Mouse (Mus musculus) stomach, embryonic 15.5 days (tissue): ENCODE measurements around the gene Gm20388. TPM values are rescaled to one million over a fixed set of nuclear protein-coding genes. Genes with fewer than 3 reads are reported as not detected.

Experiments
- ATAC-seq: fragments of 200-750 bp; cut with Nextera tagmentation; 2 replicates; pipeline ENCODE4 v1.8.0; 2017; ENCODE audit warnings: low read depth, moderate number of reproducible peaks, moderate TSS enrichment; ENCODE audit not compliant: insufficient read depth, low FRiP score
- H3K27ac ChIP-seq: fragments of 300-500 bp; sonication (generic); 2 replicates; pipeline ENCODE4 v1.5.1; 2015; ENCODE audit warnings: mild to moderate bottlenecking, inconsistent platforms
- H3K27me3 ChIP-seq: fragments of 300-500 bp; sonication (generic); replicated peaks from 2 replicates; pipeline ENCODE4 v1.6.1; 2015; ENCODE audit warnings: inconsistent platforms
- H3K36me3 ChIP-seq: fragments of 300-500 bp; sonication (generic); 2 replicates; pipeline ENCODE4 v1.6.1; 2015; ENCODE audit warnings: inconsistent platforms
- H3K4me1 ChIP-seq: fragments of 300-500 bp; sonication (generic); 2 replicates; pipeline ENCODE4 v1.6.1; 2015; ENCODE audit warnings: inconsistent platforms
- H3K4me2 ChIP-seq: fragments of 300-500 bp; sonication (generic); 2 replicates; pipeline ENCODE4 v1.6.1; 2015; ENCODE audit warnings: mild to moderate bottlenecking, inconsistent platforms
- H3K4me3 ChIP-seq: fragments of 300-500 bp; sonication (generic); replicated peaks from 2 replicates; pipeline ENCODE4 v1.5.1; 2015; ENCODE audit warnings: inconsistent platforms
- H3K9ac ChIP-seq: fragments of 300-500 bp; sonication (generic); 2 replicates; pipeline ENCODE4 v1.6.1; 2015; ENCODE audit warnings: inconsistent platforms
- H3K9me3 ChIP-seq: fragments of 300-500 bp; sonication (generic); 2 replicates; pipeline ENCODE4 v1.6.1; 2016; ENCODE audit warnings: inconsistent platforms
- WGBS: fragments of 180-500 bp; shearing (Covaris S2); methylation state at CpG from one replicate; pipeline ENCODE4 v1.1.7; 2015; 5-methylcytosine and 5-hydroxymethylcytosine counted together
- polyA plus RNA-seq: library from polyadenylated mRNA; unstranded; fragments of >200 nt; fragmentation: Nextera tagmentation; extraction: Ambion mirVana; gene quantifications from 2 replicates; pipeline ENCODE4 v1.2.1, GENCODE M21; 2015

The Gm20388 gene
- polyA plus RNA-seq, 1 experiment from 2014 or later = not detected

DNA sequence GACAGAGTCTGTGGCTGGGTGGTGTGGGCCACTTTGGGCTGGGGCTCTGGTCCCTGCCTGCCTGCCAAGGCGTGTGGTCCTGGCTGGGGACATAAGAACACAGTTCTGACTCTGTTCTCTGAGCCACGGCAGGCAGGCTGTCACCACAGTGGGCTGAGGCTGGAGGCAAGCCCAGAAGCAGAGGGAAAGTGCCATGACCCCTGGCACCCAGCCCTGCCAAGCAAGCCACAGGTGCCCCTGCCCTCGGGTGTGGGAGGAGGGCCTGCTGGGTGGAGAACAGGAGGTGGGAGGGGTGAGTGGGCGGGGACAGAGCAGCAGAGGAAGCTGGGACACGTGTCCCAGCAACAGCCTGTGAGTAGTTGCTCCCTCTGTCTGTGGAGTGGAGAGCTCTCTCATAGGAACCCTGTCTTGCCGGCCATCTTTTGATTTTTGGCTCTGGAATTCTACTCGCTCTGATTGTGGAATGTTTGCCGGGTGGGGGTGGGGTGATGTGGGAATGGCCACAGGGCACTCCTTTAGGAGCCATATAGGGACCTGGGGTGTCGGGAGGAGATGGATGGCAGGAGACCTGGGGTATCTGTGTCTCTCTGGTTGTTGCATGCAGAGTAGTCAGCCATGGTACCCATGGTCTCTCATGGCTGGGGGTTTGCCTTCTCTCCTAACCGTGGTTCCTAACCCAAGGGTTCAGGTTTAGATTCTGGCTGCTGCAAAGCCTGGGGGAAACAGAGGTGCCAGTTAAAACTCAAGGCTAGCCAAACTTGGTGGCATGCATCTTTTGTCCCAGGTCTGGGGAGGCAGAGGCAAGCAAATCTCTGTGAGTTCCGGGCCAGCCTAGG, 458.4 kb downstream of the Gm20388 start:
- peak overlapping the region; percentile 85 for H3K27ac ChIP-seq
- H3K4me1 ChIP-seq = peaks cover 67% of the 10 kb centered on the region
- no peak overlapping the region for H3K4me3 ChIP-seq
- H3K9me3 ChIP-seq = no peaks in the 10 kb centered on the region
- 25% methylated on average over 11 of the region's 11 CpGs for WGBS
- H3K4me2 ChIP-seq = peak overlapping the region; percentile 33
- no peaks in the 10 kb centered on the region for H3K36me3 ChIP-seq
- no peaks in the 10 kb centered on the region for H3K27me3 ChIP-seq
- peak; percentile 70 for ATAC-seq
- H3K9ac ChIP-seq = no peak overlapping the region

DNA sequence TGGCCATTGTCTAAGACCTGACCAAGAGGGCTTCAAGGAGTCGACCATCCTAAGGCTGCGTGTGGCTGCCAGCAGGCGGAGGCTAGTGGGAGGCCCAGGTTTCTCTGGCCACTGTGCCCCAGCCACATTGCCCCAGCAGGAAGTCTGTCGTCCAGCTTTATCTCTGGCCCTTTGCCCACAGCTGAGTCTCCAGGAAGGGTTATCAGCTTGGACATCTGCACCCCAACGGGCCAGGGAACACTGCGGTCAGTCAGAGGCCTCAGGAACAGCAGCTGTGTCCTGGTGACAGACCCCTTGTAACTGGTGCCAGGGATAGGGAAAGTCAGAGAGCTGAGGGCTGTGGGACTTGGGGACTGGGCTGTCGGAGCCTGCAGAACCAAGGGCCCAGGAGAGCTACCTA, 459.3 kb downstream of the Gm20388 start:
- no peak overlapping the region for H3K27ac ChIP-seq
- H3K4me3 ChIP-seq = no peak overlapping the region
- WGBS = 49% methylated on average over 7 of the region's 7 CpGs
- no peaks in the 10 kb centered on the region for H3K27me3 ChIP-seq
- H3K4me1 ChIP-seq = peaks cover 67% of the 10 kb centered on the region
- H3K36me3 ChIP-seq = no peaks in the 10 kb centered on the region
- no peak overlapping the region for H3K4me2 ChIP-seq
- no peak overlapping the region for H3K9ac ChIP-seq
- ATAC-seq = no peak
- no peaks in the 10 kb centered on the region for H3K9me3 ChIP-seq

DNA sequence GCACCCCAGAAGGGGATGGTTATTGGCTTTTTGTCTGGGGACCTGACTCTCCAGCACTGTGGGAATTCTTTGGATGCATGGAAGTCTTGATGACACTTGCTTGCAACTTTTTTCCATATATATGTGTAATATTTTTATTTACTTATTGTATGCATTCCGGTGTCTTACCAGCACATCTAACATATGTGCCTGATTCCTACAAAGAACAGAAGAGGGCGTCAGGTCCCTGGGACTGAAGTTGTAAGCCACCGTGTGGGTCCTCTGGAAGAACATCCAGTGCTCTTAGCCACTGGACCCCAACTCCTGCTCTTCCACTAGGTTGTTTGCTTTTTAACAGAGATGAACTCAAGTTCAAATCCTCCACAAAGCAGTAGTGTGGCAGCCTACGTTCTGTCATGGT, 459.8 kb downstream of the Gm20388 start:
- no peak overlapping the region for H3K4me2 ChIP-seq
- no peaks in the 10 kb centered on the region for H3K27me3 ChIP-seq
- H3K4me1 ChIP-seq = peaks cover 67% of the 10 kb centered on the region
- no peaks in the 10 kb centered on the region for H3K9me3 ChIP-seq
- H3K9ac ChIP-seq = no peak overlapping the region
- ATAC-seq = no peak
- 68% methylated on average over 4 of the region's 4 CpGs for WGBS
- no peaks in the 10 kb centered on the region for H3K36me3 ChIP-seq
- no peak overlapping the region for H3K4me3 ChIP-seq
- H3K27ac ChIP-seq = no peak overlapping the region

DNA sequence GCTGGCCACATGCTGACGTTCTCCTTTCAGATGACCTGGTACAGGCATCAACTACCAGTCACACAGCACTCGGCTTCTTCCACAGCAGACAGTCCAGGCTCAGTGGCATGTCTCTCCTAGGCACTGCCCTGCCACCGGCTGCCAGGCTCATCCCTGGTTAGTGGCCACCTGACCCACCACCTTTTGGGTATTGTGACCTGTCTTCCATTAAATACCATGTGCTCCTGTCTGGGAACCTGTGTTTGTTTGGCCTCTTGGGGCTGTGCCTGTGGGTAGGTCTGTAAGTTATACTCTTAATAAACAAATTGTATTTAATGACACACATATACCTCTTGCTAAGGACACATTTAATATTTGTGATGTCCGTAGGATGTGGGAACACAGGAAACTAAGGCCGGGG, 460.5 kb downstream of the Gm20388 start:
- Histone ChIP-seq H3K4me3 (no peak overlapping the region), H3K4me2 (no peak overlapping the region), H3K9me3 (no peaks in the 10 kb centered on the region), H3K27ac (no peak overlapping the region), H3K27me3 (no peaks in the 10 kb centered on the region), H3K4me1 (peaks cover 72% of the 10 kb centered on the region), H3K36me3 (no peaks in the 10 kb centered on the region), H3K9ac (no peak overlapping the region)
- no peak for ATAC-seq
- 67% methylated on average over 5 of the region's 5 CpGs for WGBS

DNA sequence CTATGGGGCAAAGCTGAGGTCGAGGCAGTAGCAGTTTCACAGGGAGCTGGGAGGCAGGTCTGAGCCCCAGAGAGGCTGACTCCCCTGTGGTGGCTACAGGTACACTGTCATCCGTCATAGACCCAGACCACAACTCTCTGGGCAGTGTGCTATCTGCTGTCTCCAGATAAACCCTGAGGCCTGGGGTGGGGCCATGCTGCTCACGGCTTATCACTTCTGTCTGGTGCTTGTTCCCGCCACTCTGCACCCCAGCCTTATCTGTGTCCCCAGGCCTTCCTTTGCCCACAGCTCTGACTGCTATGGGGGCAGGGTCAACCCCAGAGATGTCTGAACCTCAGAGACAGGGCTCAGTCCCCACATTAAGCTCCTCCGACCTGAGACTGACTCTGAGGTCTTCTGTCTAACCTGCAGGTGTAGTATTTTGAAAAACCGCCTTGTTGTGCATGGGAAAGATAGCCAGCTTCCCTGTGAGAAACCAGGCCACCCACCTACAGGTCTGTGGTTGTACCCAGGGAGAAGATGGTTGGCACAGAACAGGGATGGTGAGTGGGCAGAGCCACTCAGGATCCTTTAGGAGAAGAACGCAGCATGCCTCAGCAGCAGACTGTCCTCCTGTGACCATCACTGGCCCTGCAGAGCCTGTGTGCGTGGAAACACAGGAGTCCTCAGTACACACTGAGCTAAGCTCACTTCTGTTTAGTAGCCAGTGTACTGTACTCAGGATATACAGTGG, 461.2 kb downstream of the Gm20388 start:
- 60% methylated on average over 8 of the region's 8 CpGs for WGBS
- no peak overlapping the region for H3K4me2 ChIP-seq
- peaks cover 74% of the 10 kb centered on the region for H3K4me1 ChIP-seq
- H3K36me3 ChIP-seq = no peaks in the 10 kb centered on the region
- H3K9ac ChIP-seq = no peak overlapping the region; the same call in 1 of the 2 replicates
- H3K4me3 ChIP-seq = no peak overlapping the region
- H3K27ac ChIP-seq = no peak overlapping the region
- no peaks in the 10 kb centered on the region for H3K27me3 ChIP-seq
- no peaks in the 10 kb centered on the region for H3K9me3 ChIP-seq
- peak; percentile 84 for ATAC-seq

DNA sequence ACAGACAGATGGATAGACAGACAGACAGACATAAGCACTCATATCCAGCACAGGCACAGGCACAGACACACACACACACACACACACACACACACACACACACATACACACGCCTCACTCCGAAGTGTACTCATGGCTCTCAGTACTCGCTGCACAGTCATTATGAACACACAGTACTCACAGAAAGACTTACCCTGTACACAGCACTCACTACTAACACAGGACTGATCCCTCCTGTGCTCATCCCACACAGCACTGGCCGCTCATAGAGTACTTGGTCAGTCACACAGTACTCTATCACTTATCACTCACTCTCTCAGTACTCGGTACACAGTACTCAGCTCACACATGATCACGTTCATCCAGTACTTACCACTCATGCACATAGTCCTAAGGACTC, 462.0 kb downstream of the Gm20388 start:
- Histone ChIP-seq H3K4me1 (peaks cover 74% of the 10 kb centered on the region), H3K4me2 (no peak overlapping the region), H3K27ac (no peak overlapping the region), H3K27me3 (no peaks in the 10 kb centered on the region), H3K36me3 (no peaks in the 10 kb centered on the region), H3K4me3 (no peak overlapping the region), H3K9ac (no peak overlapping the region), H3K9me3 (no peaks in the 10 kb centered on the region)
- ATAC-seq = no peak
- WGBS = 86% methylated on average over 6 of the region's 6 CpGs

DNA sequence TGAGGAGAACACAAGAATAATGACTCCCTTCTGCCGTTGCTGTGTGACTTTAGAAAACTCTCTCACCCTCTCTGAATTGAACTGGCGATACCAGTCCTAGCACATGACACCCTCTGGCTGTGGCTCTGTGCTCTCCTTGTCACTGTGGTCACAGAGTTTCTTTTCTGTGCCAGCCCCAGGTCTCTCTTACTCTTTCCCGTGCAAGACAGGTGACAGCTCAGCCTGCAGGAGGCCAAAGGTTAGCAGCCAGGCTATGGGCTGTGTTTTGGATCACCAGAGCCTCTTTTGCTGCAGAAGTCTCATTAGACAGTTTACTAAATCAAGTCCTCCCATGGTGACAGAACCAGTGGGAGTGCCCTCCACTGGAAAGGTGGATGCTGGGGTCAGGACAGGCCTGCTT, 463.0 kb downstream of the Gm20388 start:
- peaks cover 78% of the 10 kb centered on the region for H3K4me1 ChIP-seq
- no peak overlapping the region for H3K4me3 ChIP-seq
- H3K27ac ChIP-seq = peak overlapping the region; percentile 72; the same call in 1 of the 2 replicates
- ATAC-seq = no peak
- H3K27me3 ChIP-seq = no peaks in the 10 kb centered on the region
- 54% methylated on average over 3 of the region's 3 CpGs for WGBS
- no peaks in the 10 kb centered on the region for H3K9me3 ChIP-seq
- no peaks in the 10 kb centered on the region for H3K36me3 ChIP-seq
- H3K9ac ChIP-seq = no peak overlapping the region
- H3K4me2 ChIP-seq = no peak overlapping the region

DNA sequence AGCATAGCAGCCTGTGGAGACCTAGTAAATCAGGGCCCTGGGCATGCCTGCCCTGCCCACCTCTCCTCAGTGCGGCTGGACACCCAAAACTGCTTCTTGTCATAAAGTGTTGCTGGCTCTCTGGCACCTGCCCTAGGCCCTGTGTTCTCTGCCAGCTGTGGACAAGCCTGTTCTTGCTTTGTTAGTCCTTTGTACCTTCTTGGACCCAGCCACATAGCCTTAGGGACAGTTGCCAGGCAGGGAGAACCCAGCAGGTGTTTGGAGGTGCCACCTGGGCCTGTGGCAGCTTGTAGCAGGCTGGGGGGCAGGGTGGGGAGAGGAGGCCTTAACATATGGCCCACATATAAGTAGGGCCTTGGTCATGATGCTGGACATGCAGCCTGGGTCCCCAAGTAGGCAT, 463.4 kb downstream of the Gm20388 start:
- Histone ChIP-seq H3K27ac (peak overlapping the region; percentile 72), H3K4me3 (no peak overlapping the region), H3K9me3 (no peaks in the 10 kb centered on the region), H3K4me2 (no peak overlapping the region), H3K27me3 (no peaks in the 10 kb centered on the region), H3K4me1 (peaks cover 76% of the 10 kb centered on the region), H3K9ac (no peak overlapping the region), H3K36me3 (no peaks in the 10 kb centered on the region)
- 73% methylated on average over 1 of the region's 1 CpGs for WGBS
- ATAC-seq = no peak

DNA sequence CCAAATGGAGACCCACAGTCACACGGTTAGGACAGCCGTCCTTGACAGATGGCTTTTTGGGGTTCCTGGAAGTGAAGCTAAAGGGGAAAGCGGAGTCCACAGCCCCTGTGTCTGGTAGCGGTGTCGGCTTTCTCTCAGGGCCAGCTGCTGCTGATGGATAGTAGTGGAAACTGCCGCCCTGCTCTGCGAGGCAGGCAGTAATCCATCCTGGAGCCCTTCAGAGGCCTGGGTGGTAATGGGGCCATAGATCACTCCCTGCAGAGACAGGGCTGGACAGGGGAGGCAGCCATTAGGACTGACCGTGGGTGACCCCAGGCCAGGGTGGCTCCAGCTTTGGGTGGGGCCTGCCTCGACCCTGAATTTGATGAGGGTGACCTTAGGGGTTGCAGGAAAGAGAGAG, 463.9 kb downstream of the Gm20388 start:
- ATAC-seq = no peak
- peaks cover 71% of the 10 kb centered on the region for H3K4me1 ChIP-seq
- no peaks in the 10 kb centered on the region for H3K36me3 ChIP-seq
- H3K9ac ChIP-seq = no peak overlapping the region
- 29% methylated on average over 9 of the region's 9 CpGs for WGBS
- peak overlapping the region; percentile 72 for H3K27ac ChIP-seq
- H3K4me2 ChIP-seq = no peak overlapping the region
- H3K9me3 ChIP-seq = no peaks in the 10 kb centered on the region
- no peak overlapping the region for H3K4me3 ChIP-seq
- H3K27me3 ChIP-seq = no peaks in the 10 kb centered on the region

DNA sequence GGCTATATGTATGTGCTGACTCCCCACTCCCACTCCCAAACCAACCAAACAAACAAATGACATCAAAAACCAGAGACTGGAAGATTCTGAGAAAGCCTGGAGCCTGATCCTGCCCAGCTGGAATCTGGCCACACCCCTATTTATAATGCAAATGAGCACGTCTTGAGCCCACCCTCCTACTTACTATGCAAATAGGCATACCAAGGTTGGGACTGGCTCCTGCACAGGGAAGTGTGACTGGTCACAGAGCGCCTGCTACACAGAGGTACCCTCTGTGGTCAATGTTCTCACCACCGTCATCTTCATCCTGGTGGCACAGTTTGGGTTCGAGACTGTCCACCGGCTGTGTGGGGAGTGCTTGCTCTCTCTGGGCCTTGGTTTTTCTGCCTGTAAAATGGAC, 464.5 kb downstream of the Gm20388 start:
- no peak overlapping the region for H3K4me3 ChIP-seq
- no peak overlapping the region for H3K4me2 ChIP-seq
- no peak overlapping the region for H3K9ac ChIP-seq
- H3K9me3 ChIP-seq = no peaks in the 10 kb centered on the region
- peak overlapping the region; percentile 16; the same call in 1 of the 2 replicates for H3K27ac ChIP-seq
- H3K4me1 ChIP-seq = peaks cover 66% of the 10 kb centered on the region
- H3K27me3 ChIP-seq = no peaks in the 10 kb centered on the region
- WGBS = 49% methylated on average over 5 of the region's 5 CpGs
- 0 out of 2 replicates have a peak, but pooled peaks have one; percentile 25 for ATAC-seq
- no peaks in the 10 kb centered on the region for H3K36me3 ChIP-seq

DNA sequence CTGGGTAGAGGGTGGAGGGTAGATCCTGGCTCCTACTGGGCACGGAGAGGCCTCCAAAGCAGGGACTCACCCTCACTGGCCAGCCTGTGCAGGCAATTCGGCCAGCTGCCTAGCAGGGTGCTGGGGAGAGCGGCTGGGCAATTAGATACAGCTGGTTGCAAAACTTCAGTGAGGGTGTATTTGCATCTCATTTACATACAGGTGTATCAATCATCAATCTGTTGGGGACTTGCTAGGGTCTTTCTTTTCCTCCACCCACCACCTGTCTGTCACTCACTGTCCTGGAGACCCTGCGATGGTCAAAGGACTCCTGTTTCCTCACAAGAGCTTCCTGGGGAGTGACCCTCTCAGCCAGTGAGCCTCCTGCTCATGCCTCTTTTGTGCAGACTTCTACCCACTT, 465.6 kb downstream of the Gm20388 start:
- H3K27me3 ChIP-seq = no peaks in the 10 kb centered on the region
- H3K4me1 ChIP-seq = peaks cover 64% of the 10 kb centered on the region
- H3K9me3 ChIP-seq = no peaks in the 10 kb centered on the region
- WGBS = 77% methylated on average over 4 of the region's 4 CpGs
- H3K27ac ChIP-seq = no peak overlapping the region
- no peak overlapping the region for H3K4me2 ChIP-seq
- no peak for ATAC-seq
- no peak overlapping the region for H3K4me3 ChIP-seq
- no peaks in the 10 kb centered on the region for H3K36me3 ChIP-seq
- no peak overlapping the region for H3K9ac ChIP-seq
